Mouse (Mus musculus) heart, adult 8-10 months (tissue): Measurements from ENCODE around the gene Fam8a1. TPM values are rescaled to one million over a fixed set of nuclear protein-coding genes. Genes with fewer than 3 reads are reported as not detected.

Source experiments
- total RNA-seq, 4 experiments: library from RNA; stranded (reverse); gene quantifications; 2 replicates each; pipeline ENCODE4 v1.2.4; 2022

Gene Fam8a1
- total RNA-seq, 4 experiments from 2014 or later: 29.3 to 37.5 (median 33.3) TPM

Other genes with a start within 250 kb of the Fam8a1 start
- 100 to 1,000 TPM; 137 to 160 (median 155) TPM for gene Cap2, start 167.7 kb upstream of the Fam8a1 start, total RNA-seq
- 10 to 100 TPM; 29.5 to 40.6 (median 36.0) TPM for gene Nup153, start 58.4 kb downstream of the Fam8a1 start, total RNA-seq